Mouse (Mus musculus) testis, adult 2 months (tissue): Measurements from ENCODE around the gene Lgmn.

Experiments
- CTCF ChIP-seq: fragments of 200-500 bp; IDR thresholded peaks from 2 replicates; pipeline ENCODE4 v1.5.1; 2012; ENCODE audit warnings: low read depth, mild to moderate bottlenecking, inconsistent platforms, low read length, moderate library complexity; ENCODE audit not compliant: control insufficient read depth, insufficient read depth, insufficient replicate concordance
- POLR2A ChIP-seq: fragments of 200-500 bp; IDR thresholded peaks from 2 replicates; pipeline ENCODE4 v1.6.1; 2012; ENCODE audit warnings: low read depth, mild to moderate bottlenecking, inconsistent platforms, low read length, moderate library complexity; ENCODE audit not compliant: control insufficient read depth

DNA sequence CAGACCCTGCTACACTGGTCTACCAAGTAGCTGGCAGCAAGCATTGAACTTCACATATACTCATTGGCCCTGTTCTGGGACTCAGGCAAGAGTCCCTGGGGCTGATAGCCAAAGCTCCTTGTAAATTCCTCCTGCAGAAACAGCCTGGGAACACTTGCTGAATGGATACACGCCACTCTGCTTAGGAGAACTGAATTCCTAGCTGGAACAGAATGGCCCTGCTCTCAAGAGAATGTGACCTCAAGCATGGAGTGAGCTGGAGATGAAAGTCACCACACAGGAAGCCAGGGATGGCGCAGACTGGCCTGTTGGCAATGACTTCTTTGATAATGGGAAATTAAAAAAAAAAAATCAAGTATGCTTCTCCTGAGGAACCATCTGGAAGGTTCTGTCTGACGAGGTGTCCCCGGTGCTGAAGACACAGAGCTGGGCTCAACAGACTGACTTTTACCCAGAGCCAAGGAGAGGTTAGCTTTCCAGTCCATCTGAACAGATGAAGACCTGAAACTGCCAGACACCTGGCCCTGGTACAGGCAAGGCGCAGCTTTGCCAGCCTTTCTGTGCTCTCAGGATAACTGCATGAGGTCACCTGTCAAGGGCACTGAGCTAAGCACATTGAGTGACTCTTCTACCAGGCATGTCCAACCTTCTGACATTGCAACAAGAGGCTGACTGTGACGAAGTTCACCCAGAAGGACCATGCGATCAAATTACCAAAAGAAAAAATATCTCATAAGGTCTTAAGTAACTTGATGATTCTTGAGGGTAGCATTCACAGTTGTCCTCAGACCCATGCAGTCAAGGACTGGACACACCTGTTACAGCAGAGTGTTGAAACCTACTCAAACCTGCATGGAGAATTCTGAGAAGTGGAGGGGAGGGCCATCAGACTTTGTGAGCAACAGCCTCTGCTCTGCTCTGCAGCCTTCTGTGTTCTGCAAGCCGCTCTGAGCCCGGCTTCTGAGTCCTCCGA lies 78.1 kb downstream of the Lgmn start:
- TF ChIP-seq POLR2A (no peak), CTCF (no peak)
